Mouse (Mus musculus) E14TG2a.4 (cell line): ENCODE results near the gene Vasp.

Source experiments
- H3K27me3 ChIP-seq: 2 replicates; pipeline ENCODE4 v1.6.1; 2014; ENCODE audit warnings: low read length, control low read depth; ENCODE audit not compliant: insufficient read depth
- H3K36me3 ChIP-seq: 2 replicates; pipeline ENCODE4 v1.6.1; 2014; ENCODE audit warnings: low read length, control low read depth; ENCODE audit not compliant: insufficient read depth
- H3K4me1 ChIP-seq: replicated peaks from 2 replicates; pipeline ENCODE4 v1.6.1; 2014; ENCODE audit warnings: low read depth, low read length, control low read depth
- H3K4me3 ChIP-seq: replicated peaks from 2 replicates; pipeline ENCODE4 v1.5.1; 2014; ENCODE audit warnings: mild to moderate bottlenecking, low read length
- H3K9me3 ChIP-seq: 2 replicates; pipeline ENCODE4 v1.6.1; 2014; ENCODE audit warnings: low read length, control low read depth
- CTCF ChIP-seq: conservative IDR thresholded peaks from 2 replicates; pipeline ENCODE4 v1.5.1; 2014; ENCODE audit warnings: low read length
- NANOG ChIP-seq: IDR thresholded peaks from 2 replicates; pipeline ENCODE4 v1.6.1; 2014; ENCODE audit warnings: borderline replicate concordance, low read length, mixed read lengths
- POU5F1 ChIP-seq: IDR thresholded peaks from 2 replicates; pipeline ENCODE4 v1.6.1; 2014; ENCODE audit warnings: low read length, borderline replicate concordance

Vasp gene

GRCm38 (mm10) chr7:19240905-19241463 lies 30.6 kb downstream of the Vasp start:
- H3K4me3 ChIP-seq, result 0 out of 2 replicates have a peak overlapping the region, but pooled peaks have one; percentile 20
- TF ChIP-seq NANOG (no peak), CTCF (no peak), POU5F1 (no peak)
- peaks cover 87% of the 10 kb centered on the region for H3K4me1 ChIP-seq
- peaks cover 26% of the 10 kb centered on the region for H3K36me3 ChIP-seq
- no peaks in the 10 kb centered on the region for H3K9me3 ChIP-seq
- H3K27me3 ChIP-seq, result no peaks in the 10 kb centered on the region

GRCm38 (mm10) chr7:19239986-19240385 lies 31.6 kb downstream of the Vasp start:
- TF ChIP-seq CTCF, result no peak
- no peak for TF ChIP-seq NANOG
- TF ChIP-seq POU5F1, result no peak
- Histone ChIP-seq H3K36me3 (peaks cover 17% of the 10 kb centered on the region), H3K4me3 (no peak overlapping the region), H3K4me1 (peaks cover 87% of the 10 kb centered on the region), H3K9me3 (no peaks in the 10 kb centered on the region), H3K27me3 (no peaks in the 10 kb centered on the region)

GRCm38 (mm10) chr7:19239423-19239822 lies 32.2 kb downstream of the Vasp start:
- H3K4me1 ChIP-seq, result peaks cover 86% of the 10 kb centered on the region
- H3K36me3 ChIP-seq, result peaks cover 16% of the 10 kb centered on the region
- no peaks in the 10 kb centered on the region for H3K9me3 ChIP-seq
- no peaks in the 10 kb centered on the region for H3K27me3 ChIP-seq
- H3K4me3 ChIP-seq, result no peak overlapping the region
- TF ChIP-seq POU5F1 (no peak), CTCF (peak; percentile 84)

- TF ChIP-seq POU5F1 (no peak), CTCF (no peak), NANOG (no peak)
- Histone ChIP-seq H3K9me3 (no peaks in the 10 kb centered on the region), H3K4me3 (no peak overlapping the region), H3K27me3 (no peaks in the 10 kb centered on the region), H3K36me3 (peaks cover 12% of the 10 kb centered on the region; the same call in 1 of the 2 replicates), H3K4me1 (peaks cover 78% of the 10 kb centered on the region)
These were observed 33.3 kb downstream of the Vasp start for GRCm38 (mm10) chr7:19238344-19238743.

DNA sequence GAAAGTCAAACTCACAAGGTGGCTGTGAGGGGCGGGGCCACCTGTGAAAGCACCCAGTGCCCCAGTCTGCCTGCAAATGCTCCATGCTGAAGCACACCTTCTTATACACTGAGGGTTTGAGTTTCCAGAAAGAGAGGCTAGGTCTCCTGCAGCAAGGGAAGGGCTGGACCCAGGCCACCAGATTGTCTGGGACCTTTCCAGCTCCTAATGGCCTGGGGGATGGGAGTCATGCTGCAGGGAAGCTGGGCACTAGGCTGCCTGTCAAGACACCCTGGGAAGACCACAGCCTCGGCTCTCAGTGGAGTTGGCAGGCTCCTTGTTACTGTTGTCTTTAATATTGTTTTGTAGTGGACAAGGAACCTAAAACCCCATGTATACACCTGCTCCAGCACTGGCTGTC lies 35.2 kb downstream of the Vasp start:
- no peaks in the 10 kb centered on the region for H3K27me3 ChIP-seq
- H3K4me1 ChIP-seq, result peaks cover 86% of the 10 kb centered on the region
- peaks cover 30% of the 10 kb centered on the region for H3K36me3 ChIP-seq
- no peak for TF ChIP-seq NANOG
- TF ChIP-seq CTCF, result no peak
- no peak for TF ChIP-seq POU5F1
- H3K9me3 ChIP-seq, result no peaks in the 10 kb centered on the region
- no peak overlapping the region for H3K4me3 ChIP-seq

- peaks cover 36% of the 10 kb centered on the region for H3K36me3 ChIP-seq
- peaks cover 86% of the 10 kb centered on the region for H3K4me1 ChIP-seq
- H3K9me3 ChIP-seq, result no peaks in the 10 kb centered on the region
- no peak overlapping the region for H3K4me3 ChIP-seq
- H3K27me3 ChIP-seq, result no peaks in the 10 kb centered on the region
- TF ChIP-seq CTCF (no peak), NANOG (no peak), POU5F1 (no peak)
These were observed 36.4 kb downstream of the Vasp start for GRCm38 (mm10) chr7:19235092-19235671.

DNA sequence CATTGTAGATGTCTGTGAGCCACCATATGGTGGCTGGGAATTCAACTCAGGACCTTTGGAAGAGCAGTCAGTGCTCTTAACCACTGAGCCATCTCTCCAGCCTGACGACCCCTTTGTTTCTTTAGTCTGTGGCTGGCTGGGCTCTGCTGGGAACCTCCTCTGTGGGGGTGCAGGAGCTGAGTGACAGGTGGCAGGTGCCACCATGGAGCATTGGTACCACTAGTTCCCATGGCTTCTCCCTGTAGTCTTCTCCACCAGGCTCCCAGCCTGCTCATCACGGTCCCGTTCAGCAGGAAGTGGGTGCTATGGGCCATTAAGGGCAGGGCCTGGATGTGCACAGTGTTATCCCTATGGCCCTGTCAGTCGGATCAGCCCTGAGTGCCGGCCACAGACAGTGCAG lies 37.0 kb downstream of the Vasp start:
- Histone ChIP-seq H3K36me3 (peaks cover 40% of the 10 kb centered on the region), H3K27me3 (no peaks in the 10 kb centered on the region), H3K9me3 (no peaks in the 10 kb centered on the region), H3K4me1 (peaks cover 86% of the 10 kb centered on the region), H3K4me3 (no peak overlapping the region)
- no peak for TF ChIP-seq NANOG
- TF ChIP-seq POU5F1, result no peak
- TF ChIP-seq CTCF, result no peak

DNA sequence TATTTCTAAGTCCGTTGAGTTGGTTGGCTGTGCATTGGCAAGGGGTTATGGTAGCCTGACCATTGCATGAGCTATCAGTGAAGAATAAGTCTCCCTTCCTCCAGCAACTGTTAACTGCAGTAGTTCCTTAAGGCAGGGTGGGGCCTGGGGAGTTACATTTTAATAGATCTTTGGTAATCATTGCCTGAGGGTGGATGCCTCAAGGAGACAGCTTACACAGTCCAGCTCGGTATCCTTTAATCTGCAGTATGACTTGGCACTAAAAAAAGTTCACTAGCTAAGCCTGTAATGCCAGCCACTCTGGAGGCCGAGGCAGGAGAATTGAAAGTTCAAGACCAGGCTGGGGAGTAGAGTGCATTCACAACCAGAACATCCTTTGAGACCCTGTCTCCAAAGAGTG lies 39.8 kb downstream of the Vasp start:
- Histone ChIP-seq H3K9me3 (no peaks in the 10 kb centered on the region), H3K27me3 (no peaks in the 10 kb centered on the region), H3K4me1 (peaks cover 74% of the 10 kb centered on the region), H3K4me3 (no peak overlapping the region), H3K36me3 (peaks cover 40% of the 10 kb centered on the region)
- TF ChIP-seq NANOG (no peak), CTCF (no peak), POU5F1 (no peak)

DNA sequence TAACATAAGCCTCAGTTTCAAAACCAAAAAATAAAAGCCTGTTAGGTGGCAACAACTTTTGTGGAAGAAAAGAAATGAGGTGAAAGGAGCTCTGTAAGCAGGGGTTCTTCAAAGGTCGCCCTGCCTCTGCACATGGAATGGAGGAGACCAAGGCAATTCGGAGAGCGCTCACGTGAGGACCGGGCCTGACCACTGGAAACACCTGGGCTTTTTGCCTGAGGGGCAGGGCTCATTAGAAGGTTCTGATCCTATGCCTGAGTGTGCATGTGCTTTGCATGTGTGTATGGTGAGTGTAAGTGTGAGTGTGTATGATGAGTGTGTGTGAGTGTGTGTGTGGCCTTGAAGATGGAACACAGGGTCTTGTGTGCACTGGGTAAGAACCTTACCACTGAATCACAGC lies 40.7 kb downstream of the Vasp start:
- TF ChIP-seq POU5F1 (no peak), NANOG (no peak), CTCF (no peak)
- peaks cover 41% of the 10 kb centered on the region for H3K36me3 ChIP-seq
- H3K4me3 ChIP-seq, result no peak overlapping the region
- no peaks in the 10 kb centered on the region for H3K27me3 ChIP-seq
- peaks cover 71% of the 10 kb centered on the region for H3K4me1 ChIP-seq
- H3K9me3 ChIP-seq, result no peaks in the 10 kb centered on the region
